Mouse (Mus musculus) colon, adult 2 months (tissue): ENCODE results near the gene Wdr13. TPM values are rescaled to one million over a fixed set of nuclear protein-coding genes. Genes with fewer than 3 reads are reported as not detected.

ENCODE experiments used
- polyA plus RNA-seq: library from polyadenylated mRNA; depleted of rRNA; stranded (reverse); fragments of >200 nt; gene quantifications from 2 replicates; pipeline ENCODE4 v1.2.3, GENCODE M21; 2012; rRNA removed

Gene Wdr13
- 146 and 200 TPM in 2 replicates for polyA plus RNA-seq

GRCm38 (mm10) chrX:8132017-8132976 lies at the start of gene Wdr13:
Gene Wdr13, minus strand, starts transcription at chrX:8132892.

GRCm38 (mm10) chrX:8175504-8176385 lies 43.1 kb upstream of the Wdr13 start, which contains the start of gene Tbc1d25:
Gene Tbc1d25, minus strand, starts transcription at chrX:8176181.

GRCm38 (mm10) chrX:8145153-8145991 lies 12.7 kb upstream of the Wdr13 start, which contains the start of gene Rbm3:
Gene Rbm3, minus strand, starts transcription at chrX:8145880.

GRCm38 (mm10) chrX:8090346-8090953 lies 42.2 kb downstream of the Wdr13 start, which contains the start of gene Was:
Gene Was, minus strand, starts transcription at chrX:8090498.

DNA sequence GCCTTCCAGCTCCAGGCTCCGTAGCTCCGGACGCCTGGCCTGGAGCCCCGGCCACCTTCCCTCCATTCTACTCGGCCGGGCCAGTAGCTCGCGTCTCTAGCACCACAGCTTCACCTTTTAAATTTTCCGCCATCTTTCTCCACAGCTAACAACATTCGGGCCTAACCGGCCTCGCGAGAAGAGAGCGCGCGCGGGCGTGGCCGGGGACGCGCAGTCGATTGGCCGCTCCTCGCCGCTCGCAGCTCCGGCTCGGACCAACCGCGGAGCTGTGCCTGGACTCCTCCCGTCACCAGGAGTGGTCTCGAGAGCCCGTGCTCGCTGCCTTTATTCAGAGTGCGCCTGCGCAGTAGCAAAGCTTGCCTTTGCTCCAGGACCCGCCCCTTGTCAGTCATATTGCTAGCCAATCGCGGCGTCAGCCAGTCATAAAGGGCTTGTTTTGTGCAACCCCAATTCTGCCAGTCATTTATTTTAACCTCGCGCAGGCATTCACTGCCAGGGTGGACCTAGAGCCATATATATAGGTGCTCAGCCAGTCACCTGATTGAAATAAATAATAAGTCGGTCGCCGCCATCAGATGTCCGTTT lies 58.2 kb downstream of the Wdr13 start, which contains the start of gene Suv39h1:
Gene Suv39h1 (minus strand): TSS at position 331 of the 585 bp plus-strand sequence.

Other genes with a start within 250 kb of the Wdr13 start
- 260 and 397 TPM in 2 replicates for gene Slc35a2, start 248.9 kb downstream of the Wdr13 start, polyA plus RNA-seq
- gene Pqbp1, start 233.6 kb downstream of the Wdr13 start, polyA plus RNA-seq, result 31.5 and 39.6 TPM in 2 replicates
- gene Timm17b, start 233.5 kb downstream of the Wdr13 start, polyA plus RNA-seq, result 45.5 and 51.4 TPM in 2 replicates
- gene Gm10491, start 225.1 kb downstream of the Wdr13 start, polyA plus RNA-seq, result not detected in 2 replicates
- gene Gm10490, start 223.3 kb downstream of the Wdr13 start, polyA plus RNA-seq, result not detected in 2 replicates
- gene Pcsk1n, start 213.1 kb downstream of the Wdr13 start, polyA plus RNA-seq, result 32.0 and 41.2 TPM in 2 replicates
- not detected in 2 replicates for gene Eras, start 204.3 kb downstream of the Wdr13 start, polyA plus RNA-seq
- gene Hdac6, start 185.0 kb downstream of the Wdr13 start, polyA plus RNA-seq, result 16.6 and 20.2 TPM in 2 replicates
- 0.06 and 0.09 TPM in 2 replicates for gene Gata1, start 154.8 kb downstream of the Wdr13 start, polyA plus RNA-seq
- gene Glod5, start 114.4 kb downstream of the Wdr13 start, polyA plus RNA-seq, result 4.9 and 5.1 TPM in 2 replicates
- gene Suv39h1, start 58.1 kb downstream of the Wdr13 start, polyA plus RNA-seq, result 7.7 and 8.1 TPM in 2 replicates
- gene Was, start 42.4 kb downstream of the Wdr13 start, polyA plus RNA-seq, result 2.6 and 2.7 TPM in 2 replicates
- 41.9 and 42.6 TPM in 2 replicates for gene Rbm3, start 13.0 kb upstream of the Wdr13 start, polyA plus RNA-seq
- 15.6 and 16.3 TPM in 2 replicates for gene Tbc1d25, start 43.3 kb upstream of the Wdr13 start, polyA plus RNA-seq
- 183 and 188 TPM in 2 replicates for gene Ebp, start 60.6 kb upstream of the Wdr13 start, polyA plus RNA-seq
- gene Porcn, start 73.6 kb upstream of the Wdr13 start, polyA plus RNA-seq, result 16.7 and 21.7 TPM in 2 replicates
- 23.8 and 24.9 TPM in 2 replicates for gene Ftsj1, start 119.5 kb upstream of the Wdr13 start, polyA plus RNA-seq
- 0.57 and 3.1 TPM in 2 replicates for gene Slc38a5, start 138.2 kb upstream of the Wdr13 start, polyA plus RNA-seq
- gene Ssxb10, start 194.5 kb upstream of the Wdr13 start, polyA plus RNA-seq, result not detected in 2 replicates
- gene Ssxb9, start 234.1 kb upstream of the Wdr13 start, polyA plus RNA-seq, result not detected in 2 replicates